8 mouse cellular contexts compared by ENCODE assay signal in genomic region chr4:55530731-55531095, GRCm38 (mm10). TPM values are rescaled to one million over a fixed set of nuclear protein-coding genes. Genes with fewer than 3 reads are reported as not detected.
DNase-seq lines count a peak whose midpoint lies in the region; ATAC-seq and TF ChIP-seq lines count a peak whose summit lies in the region.

No protein-coding gene starts in this region.

- DNase-seq in liver, adult 2 months (ENCODE audit: extremely low read depth, low read depth, low spot score) = no peak
- no peak for DNase-seq in liver
- no peak for DNase-seq in embryonic facial prominence, embryonic 10.5 days (ENCODE audit: low spot score)
- peak; percentile 36 for DNase-seq in lung, postnatal 14 days
- DNase-seq in left cerebral cortex, postnatal 36 days (ENCODE audit: low spot score in 2 of 2) = no peak

- no peak for TF ChIP-seq CTCF in liver, adult 2 months (IDR thresholded peaks at IDR 0.05; ENCODE audit: low read depth, low read length)

- H3K9me3 ChIP-seq in embryonic facial prominence, embryonic 10.5 days = no peaks in the 10 kb centered on the region
- no peaks in the 10 kb centered on the region for H3K9me3 ChIP-seq in hindbrain, embryonic 13.5 days

- TF ChIP-seq POLR2A in liver, adult 2 months (IDR thresholded peaks at IDR 0.05; ENCODE audit: extremely low read depth, insufficient read depth, low read length) = no peak

- H3K79me2 ChIP-seq in liver, adult 2 months (ENCODE audit: control insufficient read depth, insufficient read depth, low read length) = no peaks in the 10 kb centered on the region

- peak overlapping the region; percentile 41 for H3K9ac ChIP-seq in liver, adult 2 months (ENCODE audit: low read depth, low read length)
- H3K9ac ChIP-seq in hindbrain, embryonic 13.5 days = peak overlapping the region; percentile 67

- peaks cover 4% of the 10 kb centered on the region; the same call in 1 of the 2 replicates for H3K4me1 ChIP-seq in liver, adult 2 months (ENCODE audit: control insufficient read depth, insufficient read depth, low read length)
- peaks cover 41% of the 10 kb centered on the region for H3K4me1 ChIP-seq in embryonic facial prominence, embryonic 10.5 days
- H3K4me1 ChIP-seq in hindbrain, embryonic 13.5 days (replicated peaks) = peaks cover 35% of the 10 kb centered on the region

- intact Hi-C loops in left cerebral cortex, postnatal 36 days (cut with DNase I) = loop anchor here (5.0 to 10.0 kb wide), 4 partner anchors 214 to 962 kb away; no protein-coding TSS in a partner anchor

- WGBS in liver, adult 2 months = 5% methylated on average over 20 of the region's 20 CpGs
- WGBS in embryonic facial prominence, embryonic 10.5 days = under 1% methylated on average over 20 of the region's 20 CpGs
- under 1% methylated on average over 20 of the region's 20 CpGs for WGBS in hindbrain, embryonic 13.5 days

- H3K36me3 ChIP-seq in liver, adult 2 months (ENCODE audit: control insufficient read depth, insufficient read depth, low read length) = no peaks in the 10 kb centered on the region
- H3K36me3 ChIP-seq in embryonic facial prominence, embryonic 10.5 days (replicated peaks) = no peaks in the 10 kb centered on the region
- no peaks in the 10 kb centered on the region for H3K36me3 ChIP-seq in hindbrain, embryonic 13.5 days

- H3K4me3 ChIP-seq in liver, adult 2 months (ENCODE audit: insufficient read depth, low read depth, low read length) = peak overlapping the region; percentile 53
- H3K4me3 ChIP-seq in embryonic facial prominence, embryonic 10.5 days = peak overlapping the region; percentile 75
- peak overlapping the region; percentile 56 for H3K4me3 ChIP-seq in hindbrain, embryonic 13.5 days

- no peak for ATAC-seq in hindbrain, embryonic 13.5 days (ENCODE audit: low FRiP score)
- no peak for ATAC-seq in cerebellum, adult (ENCODE audit: insufficient number of reproducible peaks, low FRiP score, low TSS enrichment)
- no peak for ATAC-seq in activated CD4-positive, CD25-positive, alpha-beta regulatory T cell, adult 4 months

- no peak overlapping the region for H3K27ac ChIP-seq in liver, adult 2 months (replicated peaks; ENCODE audit: insufficient read depth, low read depth, low read length)
- H3K27ac ChIP-seq in embryonic facial prominence, embryonic 10.5 days (replicated peaks) = no peak overlapping the region
- H3K27ac ChIP-seq in hindbrain, embryonic 13.5 days = no peak overlapping the region

- H3K27me3 ChIP-seq in liver, adult 2 months (ENCODE audit: control insufficient read depth, insufficient read depth, low read length) = peaks cover 4% of the 10 kb centered on the region
- H3K27me3 ChIP-seq in embryonic facial prominence, embryonic 10.5 days (replicated peaks; ENCODE audit: low read depth, poor library complexity, severe bottlenecking) = peaks cover 64% of the 10 kb centered on the region
- H3K27me3 ChIP-seq in hindbrain, embryonic 13.5 days = peaks cover 44% of the 10 kb centered on the region

- H3K4me2 ChIP-seq in hindbrain, embryonic 13.5 days = peak overlapping the region; percentile 89

RNA-seq across cellular contexts. Expression of gene Klf4, which starts 1.6 kb away (rescaled TPM):
- 0.46 and 0.74 TPM in 2 replicates for total RNA-seq in liver, adult 2 months (2014; rRNA removed)
- polyA plus RNA-seq in liver, adult 2 months (2012; rRNA removed) = 0.57 and 0.68 TPM in 2 replicates
- polyA plus RNA-seq in embryonic facial prominence, embryonic 10.5 days (2016; fragmentation: Nextera tagmentation; extraction: Ambion mirVana) = 0.67 and 1.5 TPM in 2 replicates
- polyA plus RNA-seq in hindbrain, embryonic 13.5 days (2015; fragmentation: Nextera tagmentation; extraction: Ambion mirVana) = 2.3 and 2.7 TPM in 2 replicates
- under 1 TPM; 0.31 to 0.36 TPM for polyA plus RNA-seq in activated CD4-positive, CD25-positive, alpha-beta regulatory T cell, adult 4 months (2017; shearing (Covaris generic))
- total RNA-seq in left cerebral cortex, postnatal 36 days (2021) = 1 to 10 TPM; 5.4 to 7.6 TPM
